Mouse (Mus musculus): Measurements from ENCODE around the gene St6galnac3. TPM values are rescaled to one million over a fixed set of nuclear protein-coding genes. Genes with fewer than 3 reads are reported as not detected.

Gene St6galnac3
- polyA plus RNA-seq, 1 experiment from 2014 or later, result 55.0 TPM

DNA sequence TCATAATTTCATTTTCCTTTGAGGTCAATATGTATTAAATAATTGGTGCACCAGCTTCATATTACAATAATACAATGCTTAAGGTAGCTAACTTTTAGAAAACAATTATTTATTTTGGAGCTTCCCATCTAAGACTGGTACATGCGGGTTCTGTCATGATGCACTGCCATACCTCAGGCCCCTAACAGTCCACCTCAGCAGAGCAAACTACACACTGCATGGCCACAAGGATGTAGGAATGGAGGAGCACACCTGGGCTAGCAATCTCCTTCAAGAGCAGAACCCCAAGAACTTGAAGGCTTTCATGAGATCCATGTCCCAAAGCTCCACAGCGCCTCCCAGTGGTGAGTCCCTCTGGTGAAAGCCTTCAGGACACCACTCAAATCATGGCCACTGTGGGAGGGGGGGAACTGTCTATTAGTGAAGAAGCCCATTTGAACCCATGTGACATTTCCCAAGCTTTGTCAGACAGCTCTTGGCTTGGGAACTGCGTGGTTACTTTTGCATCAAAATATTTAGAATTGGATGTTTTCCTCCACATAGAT is 223.6 kb downstream of the St6galnac3 start:
- Histone ChIP-seq H3K9ac (replicated peaks; ENCODE audit: low read length) (no peak overlapping the region), H3K4me3 (ENCODE audit: low read depth, low read length) (no peak overlapping the region), H3K4me2 (ENCODE audit: low read depth, low read length) (no peak overlapping the region), H3K4me1 (ENCODE audit: control insufficient read depth, insufficient read depth, low read length) (no peaks in the 10 kb centered on the region), H3K9me3 (replicated peaks; ENCODE audit: control insufficient read depth, low read length) (no peaks in the 10 kb centered on the region), H3K27ac (replicated peaks; ENCODE audit: low read depth, low read length) (no peak overlapping the region), H3K36me3 (replicated peaks; ENCODE audit: control insufficient read depth, insufficient read depth, low read depth, low read length) (no peaks in the 10 kb centered on the region), H3K27me3 (ENCODE audit: control insufficient read depth, insufficient read depth, low read length) (no peaks in the 10 kb centered on the region)
- WGBS, result 57% methylated on average over 3 of the region's 3 CpGs
- ATAC-seq (replicated peaks; ENCODE audit: insufficient number of reproducible peaks, low FRiP score, low TSS enrichment, low read depth), result no peak
- peak; percentile 79 for DNase-seq (ENCODE audit: low spot score)

DNA sequence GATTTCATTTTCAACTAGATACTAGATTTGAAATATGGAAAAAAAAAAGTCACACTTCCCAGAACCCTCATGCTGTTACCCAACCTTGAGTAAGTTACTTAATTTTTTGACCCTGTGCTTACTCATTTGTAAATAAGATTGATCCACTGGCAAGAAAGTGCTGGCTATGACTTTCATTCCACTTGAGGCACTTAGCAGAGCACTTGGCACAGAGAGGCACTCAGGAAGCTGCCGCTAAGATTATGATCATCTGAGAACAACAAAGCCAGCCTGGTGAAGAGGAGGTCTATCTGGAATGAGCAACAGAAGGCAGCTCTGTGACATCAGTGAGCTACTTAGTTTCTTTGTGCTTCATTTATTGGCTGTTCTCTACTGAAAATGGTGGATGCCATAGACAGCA is 232.0 kb downstream of the St6galnac3 start:
- Histone ChIP-seq H3K36me3 (replicated peaks; ENCODE audit: control insufficient read depth, insufficient read depth, low read depth, low read length) (no peaks in the 10 kb centered on the region), H3K9me3 (replicated peaks; ENCODE audit: control insufficient read depth, low read length) (no peaks in the 10 kb centered on the region), H3K27me3 (ENCODE audit: control insufficient read depth, insufficient read depth, low read length) (no peaks in the 10 kb centered on the region), H3K9ac (replicated peaks; ENCODE audit: low read length) (no peak overlapping the region), H3K4me3 (ENCODE audit: low read depth, low read length) (no peak overlapping the region), H3K4me2 (ENCODE audit: low read depth, low read length) (no peak overlapping the region), H3K27ac (replicated peaks; ENCODE audit: low read depth, low read length) (no peak overlapping the region), H3K4me1 (ENCODE audit: control insufficient read depth, insufficient read depth, low read length) (no peaks in the 10 kb centered on the region)
- WGBS, result 75% methylated on average over 1 of the region's 1 CpGs
- ATAC-seq (replicated peaks; ENCODE audit: insufficient number of reproducible peaks, low FRiP score, low TSS enrichment, low read depth), result no peak
- DNase-seq (ENCODE audit: low spot score), result no peak

DNA sequence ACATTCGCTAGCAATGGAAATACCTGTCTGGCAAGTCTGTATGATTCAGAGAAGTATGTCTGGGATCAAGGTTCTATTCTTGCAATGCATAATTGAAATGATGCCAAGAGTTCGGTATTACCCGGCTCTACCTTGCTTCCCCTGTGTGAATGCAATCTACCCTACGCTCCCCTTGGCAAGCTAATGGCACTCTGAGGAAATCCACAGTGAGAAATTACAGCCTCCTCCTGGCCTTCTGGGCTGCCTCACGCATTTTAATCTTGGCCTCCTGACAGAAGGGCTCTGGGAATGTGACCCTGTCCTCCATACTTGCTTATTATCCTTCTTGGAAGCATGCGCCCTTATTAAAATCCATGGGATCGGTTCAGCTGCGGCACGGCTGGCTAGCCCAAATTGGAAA is 235.3 kb downstream of the St6galnac3 start:
- no peak overlapping the region for H3K27ac ChIP-seq (replicated peaks; ENCODE audit: low read depth, low read length)

DNA sequence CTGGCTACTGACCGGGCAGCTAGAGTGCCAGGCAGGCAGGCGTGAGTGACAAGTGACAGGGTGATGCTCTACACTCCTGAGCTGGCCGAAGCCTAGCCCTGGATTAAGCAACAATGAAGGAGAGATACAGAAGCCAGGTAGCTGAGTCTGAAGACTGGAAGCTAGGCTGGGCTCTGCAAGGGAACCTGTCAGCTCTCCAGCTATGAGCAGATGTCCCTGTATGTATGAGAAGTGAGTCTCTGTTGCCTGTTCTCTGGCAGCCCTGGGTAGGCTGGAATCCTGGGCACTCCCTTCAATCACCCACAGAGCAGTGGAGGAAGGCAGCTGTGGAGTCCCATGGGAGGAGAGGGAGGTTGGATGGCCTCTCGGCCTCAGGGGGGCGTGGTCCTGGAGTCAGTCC is 236.0 kb downstream of the St6galnac3 start:
- no peak for DNase-seq (ENCODE audit: low spot score)
- Histone ChIP-seq H3K36me3 (replicated peaks; ENCODE audit: control insufficient read depth, insufficient read depth, low read depth, low read length) (no peaks in the 10 kb centered on the region), H3K27ac (replicated peaks; ENCODE audit: low read depth, low read length) (no peak overlapping the region), H3K4me2 (ENCODE audit: low read depth, low read length) (no peak overlapping the region), H3K27me3 (ENCODE audit: control insufficient read depth, insufficient read depth, low read length) (no peaks in the 10 kb centered on the region), H3K9me3 (replicated peaks; ENCODE audit: control insufficient read depth, low read length) (no peaks in the 10 kb centered on the region), H3K4me3 (ENCODE audit: low read depth, low read length) (no peak overlapping the region), H3K9ac (replicated peaks; ENCODE audit: low read length) (no peak overlapping the region), H3K4me1 (ENCODE audit: control insufficient read depth, insufficient read depth, low read length) (no peaks in the 10 kb centered on the region)
- ATAC-seq (replicated peaks; ENCODE audit: insufficient number of reproducible peaks, low FRiP score, low TSS enrichment, low read depth), result no peak
- WGBS, result 81% methylated on average over 5 of the region's 5 CpGs

More for the DNA sequence above, 235.3 kb downstream of the St6galnac3 start:
- no peaks in the 10 kb centered on the region for H3K27me3 ChIP-seq (ENCODE audit: control insufficient read depth, insufficient read depth, low read length)
- no peaks in the 10 kb centered on the region for H3K4me1 ChIP-seq (ENCODE audit: control insufficient read depth, insufficient read depth, low read length)
- 89% methylated on average over 9 of the region's 9 CpGs for WGBS
- H3K9ac ChIP-seq (replicated peaks; ENCODE audit: low read length), result no peak overlapping the region
- DNase-seq (ENCODE audit: low spot score) (no peak), ATAC-seq (replicated peaks; ENCODE audit: insufficient number of reproducible peaks, low FRiP score, low TSS enrichment, low read depth) (no peak)
- no peak overlapping the region for H3K4me3 ChIP-seq (ENCODE audit: low read depth, low read length)
- no peaks in the 10 kb centered on the region for H3K9me3 ChIP-seq (replicated peaks; ENCODE audit: control insufficient read depth, low read length)
- no peaks in the 10 kb centered on the region for H3K36me3 ChIP-seq (replicated peaks; ENCODE audit: control insufficient read depth, insufficient read depth, low read depth, low read length)
- H3K4me2 ChIP-seq (ENCODE audit: low read depth, low read length), result no peak overlapping the region

DNA sequence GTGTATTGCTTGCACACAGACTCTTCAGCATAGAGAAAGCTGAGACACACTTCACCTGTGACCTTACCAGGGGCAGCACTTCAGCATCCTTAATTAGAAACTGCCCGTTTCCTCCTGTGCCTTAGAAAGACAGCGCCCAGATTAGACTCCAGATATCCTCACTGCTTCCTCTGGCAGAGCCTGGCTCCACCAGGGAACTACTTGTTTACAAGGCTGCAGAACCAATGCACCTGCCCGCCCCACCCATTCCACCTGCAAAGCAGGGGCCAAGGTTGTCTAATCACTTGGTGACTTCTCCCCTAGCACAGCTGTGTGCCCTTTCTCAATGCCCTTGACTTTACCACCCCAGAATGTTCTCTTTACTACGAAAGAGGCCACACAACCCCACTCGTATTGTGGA is 239.8 kb downstream of the St6galnac3 start:
- H3K4me3 ChIP-seq (ENCODE audit: low read depth, low read length), result no peak overlapping the region
- H3K27me3 ChIP-seq (ENCODE audit: control insufficient read depth, insufficient read depth, low read length), result no peaks in the 10 kb centered on the region
- 71% methylated on average over 5 of the region's 5 CpGs for WGBS
- H3K9ac ChIP-seq (replicated peaks; ENCODE audit: low read length), result no peak overlapping the region
- no peaks in the 10 kb centered on the region for H3K4me1 ChIP-seq (ENCODE audit: control insufficient read depth, insufficient read depth, low read length)
- H3K27ac ChIP-seq (replicated peaks; ENCODE audit: low read depth, low read length), result no peak overlapping the region
- H3K9me3 ChIP-seq (replicated peaks; ENCODE audit: control insufficient read depth, low read length), result no peaks in the 10 kb centered on the region
- no peak for ATAC-seq (replicated peaks; ENCODE audit: insufficient number of reproducible peaks, low FRiP score, low TSS enrichment, low read depth)
- no peak overlapping the region for H3K4me2 ChIP-seq (ENCODE audit: low read depth, low read length)
- no peak for DNase-seq (ENCODE audit: low spot score)
- no peaks in the 10 kb centered on the region for H3K36me3 ChIP-seq (replicated peaks; ENCODE audit: control insufficient read depth, insufficient read depth, low read depth, low read length)

DNA sequence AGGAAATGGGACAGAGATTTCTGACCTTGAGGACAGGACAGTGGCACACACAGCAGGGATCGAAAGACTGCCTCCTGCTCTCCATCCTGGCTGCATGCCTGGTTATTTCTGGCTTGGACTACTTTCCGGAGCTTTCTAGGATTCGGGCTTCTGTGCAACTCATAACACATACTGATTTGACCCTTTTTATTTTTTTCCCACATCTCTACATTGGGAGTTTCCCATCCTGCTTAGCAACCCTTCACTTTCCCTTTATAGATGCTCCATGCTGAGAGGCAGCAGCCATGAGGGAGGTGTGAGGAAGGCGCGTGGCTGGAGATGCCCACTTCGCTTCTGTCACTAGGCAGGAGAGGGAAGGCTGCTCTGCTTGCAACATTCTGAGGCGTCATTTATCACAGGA is 240.3 kb downstream of the St6galnac3 start:
- no peak overlapping the region for H3K4me3 ChIP-seq (ENCODE audit: low read depth, low read length)
- H3K9me3 ChIP-seq (replicated peaks; ENCODE audit: control insufficient read depth, low read length), result no peaks in the 10 kb centered on the region
- no peak overlapping the region for H3K4me2 ChIP-seq (ENCODE audit: low read depth, low read length)
- DNase-seq (ENCODE audit: low spot score) (no peak), ATAC-seq (replicated peaks; ENCODE audit: insufficient number of reproducible peaks, low FRiP score, low TSS enrichment, low read depth) (no peak)
- H3K4me1 ChIP-seq (ENCODE audit: control insufficient read depth, insufficient read depth, low read length), result no peaks in the 10 kb centered on the region
- H3K27me3 ChIP-seq (ENCODE audit: control insufficient read depth, insufficient read depth, low read length), result no peaks in the 10 kb centered on the region
- H3K27ac ChIP-seq (replicated peaks; ENCODE audit: low read depth, low read length), result no peak overlapping the region
- no peak overlapping the region for H3K9ac ChIP-seq (replicated peaks; ENCODE audit: low read length)
- whole genome bisulfite sequencing, result 87% methylated on average over 7 of the region's 7 CpGs
- no peaks in the 10 kb centered on the region for H3K36me3 ChIP-seq (replicated peaks; ENCODE audit: control insufficient read depth, insufficient read depth, low read depth, low read length)

DNA sequence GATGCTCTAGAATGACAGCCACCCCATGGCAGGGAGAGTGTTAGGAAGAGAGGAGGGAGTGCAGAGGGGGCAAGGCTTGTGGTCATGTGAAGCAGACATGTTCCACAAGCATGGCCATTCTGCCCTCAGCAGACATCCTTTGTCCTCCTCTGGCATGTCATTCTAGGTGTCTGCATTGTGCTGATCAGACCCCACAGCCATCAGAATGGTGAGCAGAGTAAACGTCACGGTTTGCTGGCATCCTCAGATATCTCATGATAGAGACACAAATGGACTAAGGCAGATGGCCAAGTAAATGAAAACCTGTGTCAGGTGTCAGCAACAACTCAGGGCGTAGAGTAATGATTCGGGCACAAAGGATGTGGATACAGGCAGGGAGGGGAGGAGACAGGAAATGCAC is 241.3 kb downstream of the St6galnac3 start:
- Histone ChIP-seq H3K9ac (replicated peaks; ENCODE audit: low read length) (no peak overlapping the region), H3K27ac (replicated peaks; ENCODE audit: low read depth, low read length) (no peak overlapping the region), H3K4me3 (ENCODE audit: low read depth, low read length) (no peak overlapping the region), H3K27me3 (ENCODE audit: control insufficient read depth, insufficient read depth, low read length) (no peaks in the 10 kb centered on the region), H3K9me3 (replicated peaks; ENCODE audit: control insufficient read depth, low read length) (no peaks in the 10 kb centered on the region), H3K36me3 (replicated peaks; ENCODE audit: control insufficient read depth, insufficient read depth, low read depth, low read length) (no peaks in the 10 kb centered on the region), H3K4me2 (ENCODE audit: low read depth, low read length) (no peak overlapping the region), H3K4me1 (ENCODE audit: control insufficient read depth, insufficient read depth, low read length) (no peaks in the 10 kb centered on the region)
- DNase-seq (ENCODE audit: low spot score) (no peak), ATAC-seq (replicated peaks; ENCODE audit: insufficient number of reproducible peaks, low FRiP score, low TSS enrichment, low read depth) (no peak)
- 92% methylated on average over 4 of the region's 4 CpGs for WGBS

DNA sequence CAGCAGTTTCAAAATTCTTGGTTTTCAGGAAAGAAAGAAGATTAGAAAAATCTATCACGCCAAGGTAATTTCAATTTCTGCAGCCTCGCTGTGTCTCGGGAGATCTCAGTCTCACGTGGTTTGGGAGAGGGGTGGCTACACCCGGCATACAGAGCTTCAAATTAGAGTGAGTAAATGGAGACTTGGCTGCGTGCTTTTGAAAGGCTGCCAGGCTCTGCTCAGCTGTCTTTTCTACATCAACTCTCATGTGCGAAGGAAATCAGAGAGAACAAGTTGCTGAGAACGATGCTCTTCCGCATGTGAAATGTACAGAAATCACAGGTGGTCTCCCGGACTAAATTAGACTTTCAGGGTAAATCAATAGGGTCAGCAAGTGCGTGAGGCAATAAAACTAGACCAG is 242.9 kb downstream of the St6galnac3 start:
- WGBS, result 86% methylated on average over 11 of the region's 11 CpGs
- ATAC-seq (replicated peaks; ENCODE audit: insufficient number of reproducible peaks, low FRiP score, low TSS enrichment, low read depth) (no peak), DNase-seq (ENCODE audit: low spot score) (no peak)
- H3K4me1 ChIP-seq (ENCODE audit: control insufficient read depth, insufficient read depth, low read length), result no peaks in the 10 kb centered on the region
- H3K9me3 ChIP-seq (replicated peaks; ENCODE audit: control insufficient read depth, low read length), result no peaks in the 10 kb centered on the region
- H3K4me2 ChIP-seq (ENCODE audit: low read depth, low read length), result no peak overlapping the region
- no peaks in the 10 kb centered on the region for H3K36me3 ChIP-seq (replicated peaks; ENCODE audit: control insufficient read depth, insufficient read depth, low read depth, low read length)
- no peaks in the 10 kb centered on the region for H3K27me3 ChIP-seq (ENCODE audit: control insufficient read depth, insufficient read depth, low read length)
- no peak overlapping the region for H3K9ac ChIP-seq (replicated peaks; ENCODE audit: low read length)
- H3K4me3 ChIP-seq (ENCODE audit: low read depth, low read length), result no peak overlapping the region
- no peak overlapping the region for H3K27ac ChIP-seq (replicated peaks; ENCODE audit: low read depth, low read length)

Data from embryonic facial prominence, embryonic 11.5 days (tissue).